Mouse (Mus musculus): ENCODE measurements around the gene Serpina12. TPM values are rescaled to one million over a fixed set of nuclear protein-coding genes. Genes with fewer than 3 reads are reported as not detected.

The Serpina12 gene
- polyA plus RNA-seq, 1 experiment from 2014 or later, result not detected

GRCm38 (mm10) chr12:104061862-104062261 lies 17.6 kb upstream of the Serpina12 start:
- no peak overlapping the region for H3K4me3 ChIP-seq (ENCODE audit: low read length)
- H3K9ac ChIP-seq (replicated peaks; ENCODE audit: low read length), result no peak overlapping the region
- no peaks in the 10 kb centered on the region for H3K9me3 ChIP-seq (ENCODE audit: low read length)
- H3K4me2 ChIP-seq (replicated peaks; ENCODE audit: low read depth, low read length), result no peak overlapping the region
- ATAC-seq (ENCODE audit: low FRiP score, low TSS enrichment), result no peak
- H3K27me3 ChIP-seq (ENCODE audit: insufficient read depth, low read length), result no peaks in the 10 kb centered on the region
- 61% methylated on average over 2 of the region's 2 CpGs for WGBS
- H3K4me1 ChIP-seq (ENCODE audit: insufficient read depth, low read length), result no peaks in the 10 kb centered on the region
- no peaks in the 10 kb centered on the region for H3K36me3 ChIP-seq (ENCODE audit: insufficient read depth, low read length)
- H3K27ac ChIP-seq (ENCODE audit: low read length), result no peak overlapping the region

- H3K4me2 ChIP-seq (replicated peaks; ENCODE audit: low read depth, low read length), result no peak overlapping the region
- H3K9me3 ChIP-seq (ENCODE audit: low read length), result no peaks in the 10 kb centered on the region
- no peaks in the 10 kb centered on the region for H3K36me3 ChIP-seq (ENCODE audit: insufficient read depth, low read length)
- H3K27me3 ChIP-seq (ENCODE audit: insufficient read depth, low read length), result no peaks in the 10 kb centered on the region
- WGBS, result 84% methylated on average over 6 of the region's 6 CpGs
- ATAC-seq (ENCODE audit: low FRiP score, low TSS enrichment), result no peak
- H3K4me3 ChIP-seq (ENCODE audit: low read length), result no peak overlapping the region
- H3K9ac ChIP-seq (replicated peaks; ENCODE audit: low read length), result no peak overlapping the region
- H3K4me1 ChIP-seq (ENCODE audit: insufficient read depth, low read length), result no peaks in the 10 kb centered on the region
- H3K27ac ChIP-seq (ENCODE audit: low read length), result no peak overlapping the region
Observed at GRCm38 (mm10) chr12:104060126-104060525, 15.9 kb upstream of the Serpina12 start.

DNA sequence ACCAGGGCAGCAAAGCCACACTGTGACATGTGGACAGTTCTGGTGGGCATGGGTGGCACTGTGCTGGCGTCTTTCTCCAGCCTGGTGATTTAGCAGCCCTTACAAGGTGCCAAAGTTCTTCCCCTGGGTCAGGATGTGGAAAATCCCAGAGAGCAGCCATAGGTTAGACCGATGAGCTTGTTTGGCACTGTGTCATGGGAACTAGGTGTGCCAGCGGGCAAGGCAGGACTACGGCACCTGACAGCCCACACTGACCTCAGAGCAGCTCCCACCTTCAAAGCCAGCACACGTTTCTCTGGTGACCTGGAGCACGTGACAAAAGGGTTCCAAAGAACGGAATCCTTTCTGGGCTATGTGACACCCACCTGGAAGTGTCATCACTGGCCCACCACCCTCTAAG lies 13.3 kb upstream of the Serpina12 start:
- Histone ChIP-seq H3K4me3 (ENCODE audit: low read length) (no peak overlapping the region), H3K4me1 (ENCODE audit: insufficient read depth, low read length) (no peaks in the 10 kb centered on the region), H3K36me3 (ENCODE audit: insufficient read depth, low read length) (no peaks in the 10 kb centered on the region), H3K9me3 (ENCODE audit: low read length) (no peaks in the 10 kb centered on the region), H3K27me3 (ENCODE audit: insufficient read depth, low read length) (no peaks in the 10 kb centered on the region), H3K4me2 (replicated peaks; ENCODE audit: low read depth, low read length) (no peak overlapping the region), H3K27ac (ENCODE audit: low read length) (no peak overlapping the region), H3K9ac (replicated peaks; ENCODE audit: low read length) (no peak overlapping the region)
- ATAC-seq (ENCODE audit: low FRiP score, low TSS enrichment), result no peak
- 75% methylated on average over 7 of the region's 7 CpGs for WGBS

DNA sequence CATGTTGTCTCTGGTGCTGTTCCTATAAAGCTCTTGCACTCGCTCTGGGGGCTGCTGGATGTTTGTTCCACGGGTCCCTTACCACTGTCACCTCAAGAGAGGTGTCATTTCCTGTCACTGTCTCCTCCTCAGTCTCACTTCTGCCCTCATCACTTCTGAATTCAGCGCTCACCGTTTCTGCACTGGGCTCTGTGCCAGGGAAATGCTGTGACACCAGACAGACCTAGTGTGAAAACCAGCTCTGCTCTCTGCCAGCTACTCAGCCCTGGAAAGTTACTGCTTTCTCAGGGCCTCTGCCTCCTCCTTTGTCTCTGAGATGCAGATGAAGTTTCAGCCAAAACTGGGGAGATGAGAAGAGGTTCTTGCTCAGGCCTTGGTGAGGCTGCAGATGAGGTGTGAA lies 12.8 kb upstream of the Serpina12 start:
- no peaks in the 10 kb centered on the region for H3K27me3 ChIP-seq (ENCODE audit: insufficient read depth, low read length)
- no peak for ATAC-seq (ENCODE audit: low FRiP score, low TSS enrichment)
- no peak overlapping the region for H3K27ac ChIP-seq (ENCODE audit: low read length)
- no peak overlapping the region for H3K9ac ChIP-seq (replicated peaks; ENCODE audit: low read length)
- no peaks in the 10 kb centered on the region for H3K4me1 ChIP-seq (ENCODE audit: insufficient read depth, low read length)
- no peaks in the 10 kb centered on the region for H3K36me3 ChIP-seq (ENCODE audit: insufficient read depth, low read length)
- no peaks in the 10 kb centered on the region for H3K9me3 ChIP-seq (ENCODE audit: low read length)
- H3K4me3 ChIP-seq (ENCODE audit: low read length), result no peak overlapping the region
- H3K4me2 ChIP-seq (replicated peaks; ENCODE audit: low read depth, low read length), result no peak overlapping the region
- WGBS, result 16% methylated on average over 4 of the region's 4 CpGs

DNA sequence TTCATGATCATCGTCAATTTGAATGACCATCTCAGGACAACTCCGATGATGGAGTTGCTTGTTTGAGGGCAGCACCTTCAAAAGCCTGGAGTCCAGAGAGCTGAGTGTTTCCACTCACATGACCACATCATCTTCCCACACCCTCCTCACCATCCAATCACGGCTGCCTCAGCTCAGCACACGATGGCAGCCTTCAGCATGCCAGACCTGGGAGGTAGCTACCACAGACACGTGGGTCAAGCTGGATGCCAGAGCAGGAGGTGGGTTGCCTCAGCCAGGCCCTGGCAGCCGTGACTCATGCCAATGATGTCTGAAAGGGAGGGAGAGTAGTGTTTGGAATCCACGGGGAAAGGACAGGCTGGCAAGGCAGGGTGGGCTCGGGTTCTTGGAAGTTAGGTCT lies 11.5 kb upstream of the Serpina12 start:
- Histone ChIP-seq H3K4me2 (replicated peaks; ENCODE audit: low read depth, low read length) (no peak overlapping the region), H3K9me3 (ENCODE audit: low read length) (no peaks in the 10 kb centered on the region), H3K4me1 (ENCODE audit: insufficient read depth, low read length) (no peaks in the 10 kb centered on the region), H3K36me3 (ENCODE audit: insufficient read depth, low read length) (no peaks in the 10 kb centered on the region), H3K27me3 (ENCODE audit: insufficient read depth, low read length) (no peaks in the 10 kb centered on the region), H3K4me3 (ENCODE audit: low read length) (no peak overlapping the region), H3K27ac (ENCODE audit: low read length) (no peak overlapping the region), H3K9ac (replicated peaks; ENCODE audit: low read length) (no peak overlapping the region)
- ATAC-seq (ENCODE audit: low FRiP score, low TSS enrichment), result no peak
- WGBS, result 83% methylated on average over 8 of the region's 8 CpGs

- no peak overlapping the region for H3K27ac ChIP-seq (ENCODE audit: low read length)
- H3K4me1 ChIP-seq (ENCODE audit: insufficient read depth, low read length), result no peaks in the 10 kb centered on the region
- no peaks in the 10 kb centered on the region for H3K9me3 ChIP-seq (ENCODE audit: low read length)
- no peak overlapping the region for H3K9ac ChIP-seq (replicated peaks; ENCODE audit: low read length)
- H3K4me3 ChIP-seq (ENCODE audit: low read length), result no peak overlapping the region
- H3K4me2 ChIP-seq (replicated peaks; ENCODE audit: low read depth, low read length), result no peak overlapping the region
- no peak for ATAC-seq (ENCODE audit: low FRiP score, low TSS enrichment)
- H3K27me3 ChIP-seq (ENCODE audit: insufficient read depth, low read length), result no peaks in the 10 kb centered on the region
- no peaks in the 10 kb centered on the region for H3K36me3 ChIP-seq (ENCODE audit: insufficient read depth, low read length)
- whole genome bisulfite sequencing, result 64% methylated on average over 1 of the region's 1 CpGs
Observed at GRCm38 (mm10) chr12:104053995-104054394, 9.8 kb upstream of the Serpina12 start.

GRCm38 (mm10) chr12:104045713-104046112 lies 1.5 kb upstream of the Serpina12 start:
- 76% methylated on average over 8 of the region's 8 CpGs for WGBS
- no peak for ATAC-seq (ENCODE audit: low FRiP score, low TSS enrichment)
- no peak overlapping the region for H3K27ac ChIP-seq (ENCODE audit: low read length)
- no peaks in the 10 kb centered on the region for H3K4me1 ChIP-seq (ENCODE audit: insufficient read depth, low read length)
- no peaks in the 10 kb centered on the region for H3K27me3 ChIP-seq (ENCODE audit: insufficient read depth, low read length)
- H3K4me3 ChIP-seq (ENCODE audit: low read length), result no peak overlapping the region
- H3K4me2 ChIP-seq (replicated peaks; ENCODE audit: low read depth, low read length), result no peak overlapping the region
- H3K36me3 ChIP-seq (ENCODE audit: insufficient read depth, low read length), result no peaks in the 10 kb centered on the region
- peaks cover 2% of the 10 kb centered on the region; the same call in 1 of the 2 replicates for H3K9me3 ChIP-seq (ENCODE audit: low read length)
- no peak overlapping the region for H3K9ac ChIP-seq (replicated peaks; ENCODE audit: low read length)

- Histone ChIP-seq H3K4me3 (ENCODE audit: low read length) (no peak overlapping the region), H3K4me2 (replicated peaks; ENCODE audit: low read depth, low read length) (no peak overlapping the region)
Observed at GRCm38 (mm10) chr12:104042753-104043152, 1.5 kb downstream of the Serpina12 start.

GRCm38 (mm10) chr12:104041401-104041800 lies 2.8 kb downstream of the Serpina12 start:
- Histone ChIP-seq H3K9ac (replicated peaks; ENCODE audit: low read length) (no peak overlapping the region), H3K4me3 (ENCODE audit: low read length) (no peak overlapping the region), H3K36me3 (ENCODE audit: insufficient read depth, low read length) (no peaks in the 10 kb centered on the region), H3K27ac (ENCODE audit: low read length) (no peak overlapping the region), H3K9me3 (ENCODE audit: low read length) (peaks cover 2% of the 10 kb centered on the region; the same call in 1 of the 2 replicates), H3K4me2 (replicated peaks; ENCODE audit: low read depth, low read length) (no peak overlapping the region), H3K27me3 (ENCODE audit: insufficient read depth, low read length) (no peaks in the 10 kb centered on the region), H3K4me1 (ENCODE audit: insufficient read depth, low read length) (no peaks in the 10 kb centered on the region)
- ATAC-seq (ENCODE audit: low FRiP score, low TSS enrichment), result no peak
- WGBS, result 78% methylated on average over 6 of the region's 6 CpGs

More at GRCm38 (mm10) chr12:104042753-104043152, 1.5 kb downstream of the Serpina12 start:
- 98% methylated on average over 2 of the region's 2 CpGs for WGBS
- Histone ChIP-seq H3K27me3 (ENCODE audit: insufficient read depth, low read length) (no peaks in the 10 kb centered on the region), H3K9me3 (ENCODE audit: low read length) (peaks cover 2% of the 10 kb centered on the region; the same call in 1 of the 2 replicates), H3K36me3 (ENCODE audit: insufficient read depth, low read length) (no peaks in the 10 kb centered on the region), H3K9ac (replicated peaks; ENCODE audit: low read length) (no peak overlapping the region), H3K4me1 (ENCODE audit: insufficient read depth, low read length) (no peaks in the 10 kb centered on the region), H3K27ac (ENCODE audit: low read length) (no peak overlapping the region)
- no peak for ATAC-seq (ENCODE audit: low FRiP score, low TSS enrichment)

GRCm38 (mm10) chr12:104038181-104038580 lies 6.1 kb downstream of the Serpina12 start:
- no peaks in the 10 kb centered on the region for H3K9me3 ChIP-seq (ENCODE audit: low read length)
- no peaks in the 10 kb centered on the region for H3K36me3 ChIP-seq (ENCODE audit: insufficient read depth, low read length)
- H3K4me3 ChIP-seq (ENCODE audit: low read length), result no peak overlapping the region
- H3K9ac ChIP-seq (replicated peaks; ENCODE audit: low read length), result no peak overlapping the region
- no peak overlapping the region for H3K27ac ChIP-seq (ENCODE audit: low read length)
- no peak for ATAC-seq (ENCODE audit: low FRiP score, low TSS enrichment)
- 87% methylated on average over 7 of the region's 7 CpGs for WGBS
- H3K27me3 ChIP-seq (ENCODE audit: insufficient read depth, low read length), result no peaks in the 10 kb centered on the region
- no peaks in the 10 kb centered on the region for H3K4me1 ChIP-seq (ENCODE audit: insufficient read depth, low read length)
- H3K4me2 ChIP-seq (replicated peaks; ENCODE audit: low read depth, low read length), result no peak overlapping the region

Measured in kidney, embryonic 16.5 days (tissue).